Mouse (Mus musculus) lung, embryonic 14.5 days (tissue): Measurements from ENCODE around the gene Kcna5. TPM values are rescaled to one million over a fixed set of nuclear protein-coding genes. Genes with fewer than 3 reads are reported as not detected.

ENCODE experiments used
- ATAC-seq: fragments of 200-750 bp; cut with Nextera tagmentation; 2 replicates; pipeline ENCODE4 v1.8.0; 2017; ENCODE audit warnings: mild to moderate bottlenecking, moderate TSS enrichment, moderate library complexity; ENCODE audit not compliant: insufficient read depth
- DNase-seq: peaks from one replicate; pipeline ENCODE4 v3.0.0-alpha.2; 2015
- H3K27ac ChIP-seq: fragments of 300-500 bp; sonication (generic); 2 replicates; pipeline ENCODE4 v1.5.1; 2014; ENCODE audit warnings: low read depth, mild to moderate bottlenecking, moderate library complexity
- H3K27me3 ChIP-seq: fragments of 300-500 bp; sonication (generic); 2 replicates; pipeline ENCODE4 v1.6.1; 2014; ENCODE audit warnings: low read length, control low read depth; ENCODE audit not compliant: insufficient read depth
- H3K36me3 ChIP-seq: fragments of 300-500 bp; sonication (generic); 2 replicates; pipeline ENCODE4 v1.6.1; 2014; ENCODE audit warnings: control low read depth; ENCODE audit not compliant: insufficient read depth
- H3K4me1 ChIP-seq: fragments of 300-500 bp; sonication (generic); 2 replicates; pipeline ENCODE4 v1.6.1; 2014; ENCODE audit warnings: antibody characterized with exemption, control low read depth; ENCODE audit not compliant: insufficient read depth
- H3K4me2 ChIP-seq: fragments of 300-500 bp; sonication (generic); 2 replicates; pipeline ENCODE4 v1.6.1; 2014; ENCODE audit warnings: mild to moderate bottlenecking
- H3K4me3 ChIP-seq: fragments of 300-500 bp; sonication (generic); 2 replicates; pipeline ENCODE4 v1.5.1; 2014; ENCODE audit warnings: low read depth, low read length
- H3K9ac ChIP-seq: fragments of 300-500 bp; sonication (generic); 2 replicates; pipeline ENCODE4 v1.6.1; 2014
- H3K9me3 ChIP-seq: fragments of 300-500 bp; sonication (generic); 2 replicates; pipeline ENCODE4 v1.6.1; 2016; ENCODE audit warnings: low read depth, low read length, control low read depth
- CTCF ChIP-seq: IDR thresholded peaks from 2 replicates; pipeline ENCODE4 v1.5.1; 2016; ENCODE audit warnings: antibody characterized with exemption, low read depth
- WGBS: fragments of 180-500 bp; shearing (Covaris S2); extraction: QIAGEN DNeasy Blood & Tissue Kit; methylation state at CpG from one replicate; pipeline ENCODE4 v1.1.7; 2014; 5-methylcytosine and 5-hydroxymethylcytosine counted together
- polyA plus RNA-seq: library from polyadenylated mRNA; unstranded; fragments of >200 nt; fragmentation: Nextera tagmentation; extraction: Ambion mirVana; gene quantifications from 2 replicates; pipeline ENCODE4 v1.2.1, GENCODE M21; 2014

Kcna5 gene
- polyA plus RNA-seq, 1 experiment from 2014 or later = 2.8 TPM

GRCm38 (mm10) chr6:126497173-126497839, 37.9 kb downstream of the Kcna5 start:
- Histone ChIP-seq H3K4me2 (no peak overlapping the region), H3K27me3 (no peaks in the 10 kb centered on the region), H3K36me3 (no peaks in the 10 kb centered on the region), H3K9me3 (no peaks in the 10 kb centered on the region), H3K4me1 (no peaks in the 10 kb centered on the region), H3K4me3 (no peak overlapping the region), H3K27ac (no peak overlapping the region), H3K9ac (no peak overlapping the region)
- no peak for TF ChIP-seq CTCF
- 41% methylated on average over 6 of the region's 6 CpGs for WGBS
- ATAC-seq = no peak
- no peak for DNase-seq

- 30% methylated on average over 4 of the region's 4 CpGs for WGBS
- Histone ChIP-seq H3K4me3 (no peak overlapping the region), H3K9ac (no peak overlapping the region), H3K27ac (no peak overlapping the region), H3K36me3 (no peaks in the 10 kb centered on the region), H3K27me3 (no peaks in the 10 kb centered on the region), H3K4me2 (no peak overlapping the region), H3K9me3 (no peaks in the 10 kb centered on the region), H3K4me1 (no peaks in the 10 kb centered on the region)
- DNase-seq = no peak
- no peak for ATAC-seq
- no peak for TF ChIP-seq CTCF
Measured at GRCm38 (mm10) chr6:126487136-126487535, 48.1 kb downstream of the Kcna5 start.

GRCm38 (mm10) chr6:126484887-126485286, 50.3 kb downstream of the Kcna5 start:
- Histone ChIP-seq H3K27me3 (no peaks in the 10 kb centered on the region), H3K4me3 (no peak overlapping the region), H3K9ac (no peak overlapping the region), H3K36me3 (no peaks in the 10 kb centered on the region), H3K4me1 (no peaks in the 10 kb centered on the region), H3K9me3 (no peaks in the 10 kb centered on the region), H3K4me2 (no peak overlapping the region), H3K27ac (no peak overlapping the region)
- no peak for ATAC-seq
- DNase-seq = no peak
- WGBS = 36% methylated on average over 4 of the region's 4 CpGs
- no peak for TF ChIP-seq CTCF

GRCm38 (mm10) chr6:126483264-126483867, 51.8 kb downstream of the Kcna5 start:
- Histone ChIP-seq H3K27me3 (no peaks in the 10 kb centered on the region), H3K36me3 (no peaks in the 10 kb centered on the region), H3K9ac (no peak overlapping the region), H3K9me3 (no peaks in the 10 kb centered on the region), H3K4me1 (no peaks in the 10 kb centered on the region), H3K4me2 (no peak overlapping the region), H3K4me3 (no peak overlapping the region), H3K27ac (no peak overlapping the region)
- TF ChIP-seq CTCF = no peak
- ATAC-seq (no peak; the same call in 1 of the 2 replicates), DNase-seq (no peak)
- WGBS = 46% methylated on average over 11 of the region's 11 CpGs

Other genes starting within 250 kb of the Kcna5 start
- 0.19 and 0.37 TPM in 2 replicates for gene Kcna1, start 111.0 kb upstream of the Kcna5 start, polyA plus RNA-seq
- 1.4 and 1.5 TPM in 2 replicates for gene Kcna6, start 205.3 kb upstream of the Kcna5 start, polyA plus RNA-seq